Comparison of ENCODE assay signal across 23 mouse cellular contexts in genomic region chr10:59091988-59092387, GRCm38 (mm10).
DNase-seq lines count a peak whose midpoint lies in the region; ATAC-seq and TF ChIP-seq lines count a peak whose summit lies in the region.
"Had no signal": no experiment of that assay in that cellular context is flagged by ENCODE, and none has a peak within 500 bp of the region (broad histone marks: within the 10 kb centered on the region; RNA-seq: fewer than 3 reads in every experiment).

No protein-coding gene starts in this region.

- H3K4me2 ChIP-seq in forebrain, embryonic 11.5 days (ENCODE audit: low read depth, low read length, severe bottlenecking), result no peak overlapping the region
- H3K4me2 ChIP-seq in forebrain, embryonic 12.5 days, result no peak overlapping the region
- H3K4me2 ChIP-seq in forebrain, postnatal 0 days (ENCODE audit: low read depth), result no peak overlapping the region
- H3K4me2 ChIP-seq: embryonic facial prominence, embryonic 13.5 days had no signal

- H3K4me3 ChIP-seq in forebrain, embryonic 10.5 days, result no peak overlapping the region
- no peak overlapping the region for H3K4me3 ChIP-seq in forebrain, embryonic 11.5 days (ENCODE audit: low read depth, low read length)
- no peak overlapping the region for H3K4me3 ChIP-seq in left cerebral cortex, adult 2 months
- no peak overlapping the region for H3K4me3 ChIP-seq in forebrain, embryonic 12.5 days (replicated peaks)
- H3K4me3 ChIP-seq in forebrain, postnatal 0 days (ENCODE audit: low read depth, low read length), result no peak overlapping the region
- H3K4me3 ChIP-seq: embryonic facial prominence, embryonic 13.5 days; erythroblast, embryonic 14.5 days; gastrocnemius, adult 2 months; limb, embryonic 10.5 days had no signal

- no peak for ATAC-seq in forebrain, embryonic 11.5 days (replicated peaks; ENCODE audit: low FRiP score)
- ATAC-seq in forebrain, embryonic 12.5 days (ENCODE audit: low FRiP score), result no peak
- peak; percentile 14; the same call in 1 of the 2 replicates for ATAC-seq in forebrain, postnatal 0 days
- ATAC-seq: CD4-positive, CD25-positive, alpha-beta regulatory T cell, adult 4 months; inflammation-experienced regulatory T-cells, adult 6 months had no signal

- DNase-seq in forebrain, embryonic 10.5 days (ENCODE audit: extremely low spot score, low spot score), result no peak
- no peak for DNase-seq in forebrain, embryonic 11.5 days (ENCODE audit: low spot score)
- peak; percentile 83 for DNase-seq in left cerebral cortex, postnatal 4 days
- no peak for DNase-seq in left cerebral cortex, adult 2 months (ENCODE audit: extremely low spot score in 1 of 2, low spot score in 2 of 2)
- peak; percentile 65 for DNase-seq in forebrain, postnatal 0 days
- DNase-seq in Muller cell, postnatal 12 days (ENCODE audit: inconsistent ontology term), result no peak
- DNase-seq: adrenal gland, postnatal 25 days; cerebellum, adult 11 months; cerebellum, postnatal 36 days; embryo, embryonic 11 days; gastrocnemius, adult 2 months; kidney, adult 18-20 months; kidney, postnatal 4 days; liver; right cerebral cortex, postnatal 25 days; thymus, adult 2 months; thymus, postnatal 4 days had no signal

- WGBS in forebrain, embryonic 10.5 days, result 89% methylated on average over 7 of the region's 7 CpGs
- WGBS in forebrain, embryonic 11.5 days, result 90% methylated on average over 7 of the region's 7 CpGs
- 86% methylated on average over 7 of the region's 7 CpGs for WGBS in forebrain, embryonic 12.5 days
- 39% methylated on average over 7 of the region's 7 CpGs for WGBS in forebrain, postnatal 0 days

- H3K27ac ChIP-seq in forebrain, embryonic 10.5 days, result peak overlapping the region; percentile 77
- H3K27ac ChIP-seq in forebrain, embryonic 11.5 days (ENCODE audit: low read depth, low read length), result no peak overlapping the region
- H3K27ac ChIP-seq in left cerebral cortex, adult 2 months, result no peak overlapping the region
- 0 out of 2 replicates have a peak overlapping the region, but pooled peaks have one; percentile 15 for H3K27ac ChIP-seq in forebrain, embryonic 12.5 days
- H3K27ac ChIP-seq in forebrain, postnatal 0 days (ENCODE audit: low read depth, low read length), result peak overlapping the region; percentile 88; the same call in 1 of the 2 replicates
- H3K27ac ChIP-seq: embryonic facial prominence, embryonic 13.5 days; gastrocnemius, adult 2 months; limb, embryonic 10.5 days had no signal

- H3K9ac ChIP-seq in forebrain, embryonic 11.5 days (ENCODE audit: low read length), result no peak overlapping the region
- H3K9ac ChIP-seq in forebrain, embryonic 12.5 days, result no peak overlapping the region
- H3K9ac ChIP-seq in forebrain, postnatal 0 days, result no peak overlapping the region
- H3K9ac ChIP-seq: embryonic facial prominence, embryonic 13.5 days had no signal

- peaks cover 50% of the 10 kb centered on the region for H3K4me1 ChIP-seq in forebrain, embryonic 10.5 days
- peaks cover 18% of the 10 kb centered on the region for H3K4me1 ChIP-seq in forebrain, embryonic 11.5 days (replicated peaks; ENCODE audit: control insufficient read depth, insufficient read depth, low read length)
- H3K4me1 ChIP-seq in forebrain, embryonic 12.5 days, result peaks cover 52% of the 10 kb centered on the region
- peaks cover 40% of the 10 kb centered on the region for H3K4me1 ChIP-seq in forebrain, postnatal 0 days (ENCODE audit: insufficient read depth)
- H3K4me1 ChIP-seq: limb, embryonic 10.5 days had no signal

- intact Hi-C loops in left cerebral cortex, postnatal 4 days (cut with DNase I), result no loop called here
- intact Hi-C loops in left cerebral cortex, adult 2 months (cut with DNase I), result no loop called here

- TF ChIP-seq CTCF in left cerebral cortex, adult 2 months (IDR thresholded peaks at IDR 0.05), result no peak
- TF ChIP-seq CTCF in forebrain, postnatal 0 days (IDR thresholded peaks at IDR 0.05; ENCODE audit: low read depth), result no peak

- H3K36me3 ChIP-seq in forebrain, embryonic 10.5 days (replicated peaks), result no peaks in the 10 kb centered on the region
- no peaks in the 10 kb centered on the region for H3K36me3 ChIP-seq in forebrain, embryonic 11.5 days (ENCODE audit: control insufficient read depth, insufficient read depth, low read length)
- no peaks in the 10 kb centered on the region for H3K36me3 ChIP-seq in forebrain, embryonic 12.5 days (replicated peaks)
- peaks cover 8% of the 10 kb centered on the region for H3K36me3 ChIP-seq in forebrain, postnatal 0 days (ENCODE audit: insufficient read depth)
- H3K36me3 ChIP-seq: embryonic facial prominence, embryonic 13.5 days; limb, embryonic 10.5 days had no signal

- no peaks in the 10 kb centered on the region for H3K9me3 ChIP-seq in forebrain, embryonic 10.5 days
- no peaks in the 10 kb centered on the region for H3K9me3 ChIP-seq in forebrain, embryonic 11.5 days (ENCODE audit: control insufficient read depth, low read length)
- H3K9me3 ChIP-seq in forebrain, embryonic 12.5 days, result no peaks in the 10 kb centered on the region
- no peaks in the 10 kb centered on the region for H3K9me3 ChIP-seq in forebrain, postnatal 0 days (ENCODE audit: low read length)
- H3K9me3 ChIP-seq: embryonic facial prominence, embryonic 13.5 days; limb, embryonic 10.5 days had no signal

- H3K27me3 ChIP-seq in forebrain, embryonic 10.5 days (ENCODE audit: poor library complexity, severe bottlenecking), result no peaks in the 10 kb centered on the region
- H3K27me3 ChIP-seq in forebrain, embryonic 11.5 days (ENCODE audit: control insufficient read depth, insufficient read depth, low read length), result no peaks in the 10 kb centered on the region
- H3K27me3 ChIP-seq in forebrain, embryonic 12.5 days, result peaks cover 3% of the 10 kb centered on the region; the same call in 1 of the 2 replicates
- H3K27me3 ChIP-seq in forebrain, postnatal 0 days (ENCODE audit: insufficient read depth, low read length), result no peaks in the 10 kb centered on the region
- H3K27me3 ChIP-seq: embryonic facial prominence, embryonic 13.5 days had no signal

Comparison
In these comparisons a context has a peak if more than half of its experiments do, and no peak if none do; other contexts are left out.
1. DNase-seq: peak in left cerebral cortex, postnatal 4 days (single experiment) and forebrain, postnatal 0 days (single experiment); none in forebrain, embryonic 10.5 days (single experiment), forebrain, embryonic 11.5 days (single experiment), left cerebral cortex, adult 2 months (0 of 2) and Muller cell, postnatal 12 days (single experiment).
2. H3K27ac ChIP-seq: peak in forebrain, embryonic 10.5 days (single experiment), forebrain, embryonic 12.5 days (single experiment) and forebrain, postnatal 0 days (single experiment); none in forebrain, embryonic 11.5 days (single experiment) and left cerebral cortex, adult 2 months (single experiment).